Comparison of ENCODE assay signal across 8 mouse cellular contexts in the genomic region with DNA sequence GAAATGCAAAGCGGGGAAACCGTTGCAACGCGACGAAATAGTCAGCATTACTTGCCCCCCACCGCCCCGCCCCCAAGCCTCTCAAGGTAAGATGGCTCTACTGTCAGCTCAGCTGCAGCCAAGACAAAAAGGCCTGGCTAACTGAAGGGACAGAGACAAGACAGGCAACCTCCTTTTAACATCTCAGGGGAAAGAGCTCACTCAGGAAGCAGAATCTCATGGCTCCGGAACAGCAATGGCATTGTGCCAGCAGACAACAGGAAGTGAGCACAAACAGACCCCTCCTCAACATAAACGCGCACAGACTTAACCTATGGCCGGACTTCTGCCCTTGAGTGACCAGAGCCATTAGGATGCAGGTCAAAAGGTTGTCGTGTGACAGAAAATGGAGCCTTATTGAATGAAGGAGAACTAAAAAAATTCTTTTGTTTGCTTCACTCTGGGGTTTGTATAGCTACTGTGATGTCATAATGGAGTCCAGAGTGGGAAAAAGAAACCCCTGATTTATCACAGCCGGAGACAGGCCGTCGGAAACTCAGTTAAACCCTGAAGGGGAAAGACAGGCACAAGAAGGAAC.
DNase-seq lines count a peak whose midpoint lies in the region; ATAC-seq and TF ChIP-seq lines count a peak whose summit lies in the region.

No protein-coding gene starts in this region.

- no peak for TF ChIP-seq POLR2A in lung, adult 2 months (IDR thresholded peaks at IDR 0.05; ENCODE audit: borderline replicate concordance, extremely low read depth, low read depth, low read length)

- H3K4me2 ChIP-seq in lung, embryonic 15.5 days = peak overlapping the region; percentile 33
- H3K4me2 ChIP-seq in forebrain, embryonic 12.5 days = peak overlapping the region; percentile 35
- peak overlapping the region; percentile 21; the same call in 1 of the 2 replicates for H3K4me2 ChIP-seq in kidney, postnatal 0 days (ENCODE audit: low read length)
- H3K4me2 ChIP-seq in midbrain, embryonic 14.5 days (ENCODE audit: low read length) = peak overlapping the region; percentile 42

- TF ChIP-seq CTCF in lung, adult 2 months (IDR thresholded peaks at IDR 0.05; ENCODE audit: insufficient read depth, low read length) = no peak
- no peak for TF ChIP-seq CTCF in kidney, postnatal 0 days (IDR thresholded peaks at IDR 0.05; ENCODE audit: low read depth)

- no peak overlapping the region for H3K27ac ChIP-seq in lung, embryonic 15.5 days
- H3K27ac ChIP-seq in forebrain, embryonic 12.5 days = no peak overlapping the region
- H3K27ac ChIP-seq in kidney, postnatal 0 days = 0 out of 2 replicates have a peak overlapping the region, but pooled peaks have one; percentile 19
- 0 out of 2 replicates have a peak overlapping the region, but pooled peaks have one; percentile 32 for H3K27ac ChIP-seq in midbrain, embryonic 14.5 days (replicated peaks; ENCODE audit: low read depth, low read length)

- no peaks in the 10 kb centered on the region for H3K27me3 ChIP-seq in lung, embryonic 15.5 days
- peaks cover 40% of the 10 kb centered on the region for H3K27me3 ChIP-seq in forebrain, embryonic 12.5 days
- H3K27me3 ChIP-seq in kidney, postnatal 0 days (ENCODE audit: insufficient read depth, low read length) = no peaks in the 10 kb centered on the region
- peaks cover 5% of the 10 kb centered on the region for H3K27me3 ChIP-seq in midbrain, embryonic 14.5 days (ENCODE audit: control insufficient read depth, insufficient read depth, low read length)

- H3K4me1 ChIP-seq in lung, embryonic 15.5 days = peaks cover 47% of the 10 kb centered on the region
- H3K4me1 ChIP-seq in lung, adult 2 months (ENCODE audit: control insufficient read depth, insufficient read depth, low read length) = peaks cover 4% of the 10 kb centered on the region
- peaks cover 42% of the 10 kb centered on the region for H3K4me1 ChIP-seq in forebrain, embryonic 12.5 days
- 0 out of 2 replicates have a peak, but pooled peaks cover 17% of the 10 kb centered on the region for H3K4me1 ChIP-seq in kidney, postnatal 0 days (replicated peaks; ENCODE audit: insufficient read depth, low read length)
- H3K4me1 ChIP-seq in midbrain, embryonic 14.5 days (ENCODE audit: control insufficient read depth, insufficient read depth, low read length) = peaks cover 33% of the 10 kb centered on the region

- no peak for DNase-seq in lung, adult 2 months
- peak; percentile 66 for DNase-seq in kidney, postnatal 0 days (ENCODE audit: low spot score)
- peak; percentile 81 for DNase-seq in midbrain, embryonic 14.5 days
- peak; percentile 32 for DNase-seq in yolk sac, embryonic 10.5 days (ENCODE audit: low spot score)
- DNase-seq in frontal cortex, postnatal 14 days (ENCODE audit: low spot score in 2 of 2) = no peak
- DNase-seq in ovary, postnatal 36 days (ENCODE audit: low spot score) = no peak

- WGBS in lung, embryonic 15.5 days = 21% methylated on average over 15 of the region's 15 CpGs
- WGBS in lung, adult 2 months = 28% methylated on average over 15 of the region's 15 CpGs
- 13% methylated on average over 15 of the region's 15 CpGs for WGBS in forebrain, embryonic 12.5 days
- 32% methylated on average over 15 of the region's 15 CpGs for WGBS in kidney, postnatal 0 days
- 7% methylated on average over 15 of the region's 15 CpGs for WGBS in midbrain, embryonic 14.5 days

- H3K36me3 ChIP-seq in lung, embryonic 15.5 days = no peaks in the 10 kb centered on the region
- H3K36me3 ChIP-seq in forebrain, embryonic 12.5 days (replicated peaks) = no peaks in the 10 kb centered on the region
- H3K36me3 ChIP-seq in kidney, postnatal 0 days (ENCODE audit: insufficient read depth, low read length) = no peaks in the 10 kb centered on the region
- H3K36me3 ChIP-seq in midbrain, embryonic 14.5 days (ENCODE audit: control insufficient read depth, insufficient read depth, low read length) = no peaks in the 10 kb centered on the region

- peak; percentile 33; the same call in 1 of the 2 replicates for ATAC-seq in lung, embryonic 15.5 days (ENCODE audit: borderline replicate concordance, extremely low read depth, low FRiP score, low TSS enrichment)
- 0 out of 2 replicates have a peak, but pooled peaks have one; percentile 2 for ATAC-seq in forebrain, embryonic 12.5 days (ENCODE audit: low FRiP score)
- ATAC-seq in kidney, postnatal 0 days (replicated peaks; ENCODE audit: low FRiP score, low read depth) = no peak
- peak; percentile 22; the same call in 1 of the 2 replicates for ATAC-seq in midbrain, embryonic 14.5 days (ENCODE audit: low FRiP score, low TSS enrichment)

- no peaks in the 10 kb centered on the region for H3K9me3 ChIP-seq in lung, embryonic 15.5 days
- no peaks in the 10 kb centered on the region for H3K9me3 ChIP-seq in forebrain, embryonic 12.5 days
- H3K9me3 ChIP-seq in kidney, postnatal 0 days (replicated peaks; ENCODE audit: low read length) = no peaks in the 10 kb centered on the region
- no peaks in the 10 kb centered on the region for H3K9me3 ChIP-seq in midbrain, embryonic 14.5 days (ENCODE audit: control insufficient read depth, low read length)

- H3K9ac ChIP-seq in lung, embryonic 15.5 days = no peak overlapping the region
- H3K9ac ChIP-seq in forebrain, embryonic 12.5 days = no peak overlapping the region
- H3K9ac ChIP-seq in kidney, postnatal 0 days (ENCODE audit: low read depth, low read length) = no peak overlapping the region
- no peak overlapping the region; the same call in 1 of the 2 replicates for H3K9ac ChIP-seq in midbrain, embryonic 14.5 days (replicated peaks; ENCODE audit: low read length)

- H3K4me3 ChIP-seq in lung, embryonic 15.5 days = no peak overlapping the region
- no peak overlapping the region for H3K4me3 ChIP-seq in lung, adult 2 months (replicated peaks; ENCODE audit: extremely low read depth, low read depth, low read length)
- H3K4me3 ChIP-seq in forebrain, embryonic 12.5 days (replicated peaks) = peak overlapping the region; percentile 16
- no peak overlapping the region for H3K4me3 ChIP-seq in kidney, postnatal 0 days (replicated peaks; ENCODE audit: low read depth, low read length)
- H3K4me3 ChIP-seq in midbrain, embryonic 14.5 days (replicated peaks; ENCODE audit: low read depth, low read length) = no peak overlapping the region

Comparison
In these comparisons a context has a peak if more than half of its experiments do, and no peak if none do; other contexts are left out.
1. H3K27ac ChIP-seq: peak in kidney, postnatal 0 days (single experiment) and midbrain, embryonic 14.5 days (single experiment); none in lung, embryonic 15.5 days (single experiment) and forebrain, embryonic 12.5 days (single experiment).
2. DNase-seq: peak in kidney, postnatal 0 days (single experiment), midbrain, embryonic 14.5 days (single experiment) and yolk sac, embryonic 10.5 days (single experiment); none in lung, adult 2 months (single experiment), frontal cortex, postnatal 14 days (0 of 2) and ovary, postnatal 36 days (single experiment).
3. Peak in every context shown above with its lines, with median percentiles within 50 percentile points of each other: H3K4me2 ChIP-seq.